Mouse (Mus musculus) neural tube, embryonic 13.5 days (tissue): Measurements from ENCODE around the gene Gm10320. TPM values are rescaled to one million over a fixed set of nuclear protein-coding genes. Genes with fewer than 3 reads are reported as not detected.

ENCODE experiments used
- ATAC-seq: fragments of 200-750 bp; cut with Nextera tagmentation; 2 replicates; pipeline ENCODE4 v1.8.0; 2017; ENCODE audit warnings: low read depth, mild to moderate bottlenecking, moderate TSS enrichment, moderate library complexity
- H3K27ac ChIP-seq: fragments of 300-500 bp; sonication (generic); replicated peaks from 2 replicates; pipeline ENCODE4 v1.5.1; 2015; ENCODE audit warnings: moderate library complexity, mild to moderate bottlenecking, inconsistent platforms
- H3K27me3 ChIP-seq: fragments of 300-500 bp; sonication (generic); 2 replicates; pipeline ENCODE4 v1.6.1; 2015; ENCODE audit warnings: mild to moderate bottlenecking, inconsistent platforms
- H3K36me3 ChIP-seq: fragments of 300-500 bp; sonication (generic); 2 replicates; pipeline ENCODE4 v1.6.1; 2015; ENCODE audit warnings: mild to moderate bottlenecking, inconsistent platforms
- H3K4me1 ChIP-seq: fragments of 300-500 bp; sonication (generic); replicated peaks from 2 replicates; pipeline ENCODE4 v1.6.1; 2015; ENCODE audit warnings: inconsistent platforms
- H3K4me2 ChIP-seq: fragments of 300-500 bp; sonication (generic); 2 replicates; pipeline ENCODE4 v1.6.1; 2015; ENCODE audit warnings: inconsistent platforms, mild to moderate bottlenecking, moderate library complexity
- H3K4me3 ChIP-seq: fragments of 300-500 bp; sonication (generic); 2 replicates; pipeline ENCODE4 v1.5.1; 2015; ENCODE audit warnings: mild to moderate bottlenecking, inconsistent platforms
- H3K9ac ChIP-seq: fragments of 300-500 bp; sonication (generic); 2 replicates; pipeline ENCODE4 v1.6.1; 2015; ENCODE audit warnings: moderate library complexity, mild to moderate bottlenecking, inconsistent platforms
- H3K9me3 ChIP-seq: fragments of 300-500 bp; sonication (generic); 2 replicates; pipeline ENCODE4 v1.6.1; 2016; ENCODE audit warnings: inconsistent platforms
- WGBS: fragments of 180-500 bp; shearing (Covaris S2); methylation state at CpG from one replicate; pipeline ENCODE4 v1.1.7; 2015; 5-methylcytosine and 5-hydroxymethylcytosine counted together
- polyA plus RNA-seq: library from polyadenylated mRNA; unstranded; fragments of >200 nt; fragmentation: Nextera tagmentation; extraction: Ambion mirVana; gene quantifications from 2 replicates; pipeline ENCODE4 v1.2.1, GENCODE M21; 2015

Gm10320 gene
- polyA plus RNA-seq, 1 experiment from 2014 or later = 0.74 TPM

- ATAC-seq = no peak
- Histone ChIP-seq H3K27me3 (0 out of 2 replicates have a peak, but pooled peaks cover 9% of the 10 kb centered on the region), H3K9me3 (no peaks in the 10 kb centered on the region), H3K36me3 (no peaks in the 10 kb centered on the region), H3K4me3 (no peak overlapping the region), H3K4me1 (0 out of 2 replicates have a peak, but pooled peaks cover 3% of the 10 kb centered on the region), H3K27ac (no peak overlapping the region), H3K4me2 (no peak overlapping the region), H3K9ac (no peak overlapping the region)
- WGBS = 26% methylated on average over 11 of the region's 11 CpGs
Measured at GRCm38 (mm10) chr13:98518341-98518740, 26.5 kb upstream of the Gm10320 start.

DNA sequence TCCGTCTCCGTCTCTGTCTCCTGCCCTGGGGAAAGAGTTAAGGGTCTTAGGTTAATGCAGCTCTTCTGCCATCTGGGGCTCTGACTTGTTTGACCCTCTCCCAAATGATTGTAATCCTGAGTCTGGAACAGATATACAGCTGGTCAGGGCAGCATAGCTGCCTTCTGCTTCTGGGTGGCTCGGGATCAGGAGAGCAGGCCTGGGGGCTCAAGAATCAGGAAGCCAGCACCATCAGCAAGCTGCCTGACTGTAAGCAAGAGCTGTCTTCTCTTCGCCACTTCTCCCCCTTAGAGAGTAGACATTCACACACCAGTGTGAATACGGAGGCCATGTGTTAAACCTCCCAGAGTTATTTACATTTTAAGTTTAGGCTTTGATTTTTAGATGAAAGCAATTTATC lies 25.9 kb upstream of the Gm10320 start:
- H3K36me3 ChIP-seq = no peaks in the 10 kb centered on the region
- H3K4me1 ChIP-seq = 0 out of 2 replicates have a peak, but pooled peaks cover 3% of the 10 kb centered on the region
- WGBS = 54% methylated on average over 5 of the region's 5 CpGs
- H3K9ac ChIP-seq = no peak overlapping the region
- ATAC-seq = no peak
- no peak overlapping the region for H3K4me3 ChIP-seq
- no peaks in the 10 kb centered on the region for H3K9me3 ChIP-seq
- no peak overlapping the region for H3K4me2 ChIP-seq
- H3K27ac ChIP-seq = no peak overlapping the region
- H3K27me3 ChIP-seq = 0 out of 2 replicates have a peak, but pooled peaks cover 6% of the 10 kb centered on the region

GRCm38 (mm10) chr13:98516985-98517384 lies 25.2 kb upstream of the Gm10320 start:
- H3K4me3 ChIP-seq = no peak overlapping the region
- 0 out of 2 replicates have a peak, but pooled peaks cover 6% of the 10 kb centered on the region for H3K27me3 ChIP-seq
- 0 out of 2 replicates have a peak, but pooled peaks cover 3% of the 10 kb centered on the region for H3K4me1 ChIP-seq
- 79% methylated on average over 4 of the region's 4 CpGs for WGBS
- no peak overlapping the region for H3K9ac ChIP-seq
- H3K27ac ChIP-seq = no peak overlapping the region
- no peaks in the 10 kb centered on the region for H3K36me3 ChIP-seq
- no peak for ATAC-seq
- no peaks in the 10 kb centered on the region for H3K9me3 ChIP-seq
- H3K4me2 ChIP-seq = no peak overlapping the region

- no peak overlapping the region for H3K4me2 ChIP-seq
- no peak overlapping the region for H3K4me3 ChIP-seq
- ATAC-seq = no peak
- H3K36me3 ChIP-seq = no peaks in the 10 kb centered on the region
- H3K9ac ChIP-seq = no peak overlapping the region
- WGBS = 89% methylated on average over 4 of the region's 4 CpGs
- peaks cover 20% of the 10 kb centered on the region for H3K27me3 ChIP-seq
- no peaks in the 10 kb centered on the region for H3K4me1 ChIP-seq
- no peak overlapping the region for H3K27ac ChIP-seq
- H3K9me3 ChIP-seq = no peaks in the 10 kb centered on the region
Measured at GRCm38 (mm10) chr13:98512066-98512465, 20.3 kb upstream of the Gm10320 start.

- Histone ChIP-seq H3K36me3 (no peaks in the 10 kb centered on the region), H3K4me1 (peaks cover 24% of the 10 kb centered on the region), H3K27me3 (peaks cover 62% of the 10 kb centered on the region), H3K4me2 (no peak overlapping the region), H3K4me3 (no peak overlapping the region), H3K9ac (no peak overlapping the region), H3K9me3 (no peaks in the 10 kb centered on the region), H3K27ac (no peak overlapping the region)
- WGBS = 64% methylated on average over 2 of the region's 2 CpGs
- ATAC-seq = no peak
Measured at GRCm38 (mm10) chr13:98507656-98508055, 15.9 kb upstream of the Gm10320 start.

DNA sequence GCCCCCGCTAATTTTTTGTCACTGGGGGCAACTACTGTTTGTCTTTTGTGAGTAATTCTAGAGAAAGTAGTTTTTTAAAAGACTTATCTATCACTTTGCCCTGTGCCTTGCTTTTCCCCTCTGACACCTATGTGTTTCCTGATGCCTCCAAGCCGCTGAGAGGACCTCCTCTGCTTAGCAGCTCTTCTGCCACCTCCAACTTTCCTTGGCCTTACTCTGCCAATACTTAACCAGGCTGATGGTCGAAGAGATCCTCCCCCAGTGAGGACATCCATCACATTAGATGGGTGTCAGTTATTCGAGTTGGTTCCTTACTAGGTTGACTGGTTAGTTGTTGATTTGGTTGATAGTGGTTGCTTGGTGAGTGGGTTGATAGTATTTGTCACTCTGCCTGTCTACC lies 14.7 kb upstream of the Gm10320 start:
- H3K4me3 ChIP-seq = no peak overlapping the region
- no peak overlapping the region for H3K4me2 ChIP-seq
- peaks cover 29% of the 10 kb centered on the region for H3K4me1 ChIP-seq
- peaks cover 73% of the 10 kb centered on the region for H3K27me3 ChIP-seq
- 28% methylated on average over 4 of the region's 4 CpGs for WGBS
- ATAC-seq = no peak
- H3K9ac ChIP-seq = no peak overlapping the region
- no peaks in the 10 kb centered on the region for H3K36me3 ChIP-seq
- no peak overlapping the region for H3K27ac ChIP-seq
- H3K9me3 ChIP-seq = no peaks in the 10 kb centered on the region

DNA sequence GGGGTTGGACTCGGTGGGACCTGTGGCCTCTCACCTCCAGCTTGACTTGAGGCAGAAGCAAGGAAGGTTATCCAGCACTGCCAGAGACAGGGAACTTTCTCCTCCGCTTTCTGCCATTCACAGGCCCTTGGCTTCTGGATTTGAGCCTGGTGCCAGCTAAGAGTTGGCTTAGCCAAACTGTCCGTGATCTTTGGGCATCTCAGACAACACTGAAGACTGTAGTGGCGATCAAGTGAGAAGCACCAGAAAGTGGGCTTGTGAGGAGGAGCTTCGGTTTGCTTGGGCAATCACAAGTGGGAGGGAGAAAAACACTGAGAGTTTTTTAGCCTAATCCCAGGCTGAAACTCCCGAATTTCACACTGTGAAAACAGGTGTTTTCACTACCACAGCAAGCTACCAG lies 14.2 kb upstream of the Gm10320 start:
- 18% methylated on average over 6 of the region's 6 CpGs for WGBS
- Histone ChIP-seq H3K27me3 (peaks cover 78% of the 10 kb centered on the region), H3K4me3 (no peak overlapping the region), H3K27ac (no peak overlapping the region), H3K4me2 (no peak overlapping the region), H3K36me3 (no peaks in the 10 kb centered on the region), H3K9me3 (no peaks in the 10 kb centered on the region), H3K4me1 (peaks cover 29% of the 10 kb centered on the region), H3K9ac (no peak overlapping the region)
- ATAC-seq = no peak

DNA sequence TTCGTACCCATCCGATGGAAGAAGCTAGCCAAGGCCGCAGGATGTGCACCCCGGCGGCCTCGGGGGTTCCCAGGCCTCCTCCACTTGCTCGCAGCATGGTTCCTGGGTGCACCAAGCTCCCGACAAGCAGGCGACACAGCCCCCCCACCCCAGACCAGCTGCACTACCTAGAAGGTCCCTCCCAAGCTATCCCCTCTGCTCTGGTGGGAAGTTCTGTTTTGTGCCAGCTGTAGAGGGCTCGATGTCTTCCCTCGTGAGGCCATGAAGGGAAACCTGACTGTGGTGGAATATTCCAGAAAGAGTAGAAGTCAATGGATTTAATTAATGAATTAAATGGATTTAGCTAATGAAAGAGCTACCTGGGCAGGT lies 13.7 kb upstream of the Gm10320 start:
- 6% methylated on average over 11 of the region's 11 CpGs for WGBS
- Histone ChIP-seq H3K4me1 (peaks cover 29% of the 10 kb centered on the region), H3K9me3 (no peaks in the 10 kb centered on the region), H3K4me2 (no peak overlapping the region; the same call in 1 of the 2 replicates), H3K36me3 (no peaks in the 10 kb centered on the region), H3K9ac (no peak overlapping the region), H3K27me3 (peaks cover 83% of the 10 kb centered on the region), H3K4me3 (no peak overlapping the region), H3K27ac (no peak overlapping the region)
- ATAC-seq = no peak

GRCm38 (mm10) chr13:98504661-98505488 lies 13.1 kb upstream of the Gm10320 start:
- ATAC-seq = peak; percentile 74

DNA sequence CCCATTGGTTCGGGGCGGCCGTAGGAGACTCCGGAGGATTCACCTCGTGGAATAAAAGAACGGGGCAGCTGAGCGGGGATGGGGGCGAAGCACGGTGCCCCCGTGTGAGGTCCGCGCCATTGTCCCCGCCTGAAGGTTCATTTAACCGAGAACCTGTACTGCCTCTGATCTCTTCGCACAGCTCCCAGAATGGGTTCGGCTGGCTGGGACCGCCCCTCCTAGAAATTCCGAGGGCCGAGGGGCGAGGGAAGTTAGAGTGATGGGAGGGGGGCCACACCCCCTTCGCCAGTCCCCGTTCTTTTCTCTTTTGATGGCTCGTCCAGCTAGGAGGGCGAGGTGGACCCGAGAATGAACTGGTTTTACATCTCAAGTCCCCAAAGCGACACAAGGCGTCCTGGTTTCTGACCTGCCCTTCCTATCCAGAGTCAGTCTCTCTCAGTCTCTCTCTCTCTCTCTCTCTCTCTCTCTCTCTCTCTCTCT lies 12.4 kb upstream of the Gm10320 start:
- Histone ChIP-seq H3K4me3 (peak overlapping the region; percentile 36), H3K9ac (no peak overlapping the region), H3K9me3 (no peaks in the 10 kb centered on the region), H3K27ac (no peak overlapping the region), H3K4me1 (peaks cover 29% of the 10 kb centered on the region), H3K36me3 (no peaks in the 10 kb centered on the region), H3K4me2 (peak overlapping the region; percentile 59), H3K27me3 (peaks cover 94% of the 10 kb centered on the region)
- ATAC-seq = 0 out of 2 replicates have a peak, but pooled peaks have one; percentile 49
- 1% methylated on average over 27 of the region's 27 CpGs for WGBS

More at GRCm38 (mm10) chr13:98504661-98505488, 13.1 kb upstream of the Gm10320 start:
- no peaks in the 10 kb centered on the region for H3K9me3 ChIP-seq
- H3K36me3 ChIP-seq = no peaks in the 10 kb centered on the region
- no peak overlapping the region for H3K27ac ChIP-seq
- H3K9ac ChIP-seq = peak overlapping the region; percentile 54
- peaks cover 89% of the 10 kb centered on the region for H3K27me3 ChIP-seq
- WGBS = under 1% methylated on average over 50 of the region's 51 CpGs
- peaks cover 29% of the 10 kb centered on the region for H3K4me1 ChIP-seq
- H3K4me2 ChIP-seq = peak overlapping the region; percentile 59
- H3K4me3 ChIP-seq = peak overlapping the region; percentile 36

DNA sequence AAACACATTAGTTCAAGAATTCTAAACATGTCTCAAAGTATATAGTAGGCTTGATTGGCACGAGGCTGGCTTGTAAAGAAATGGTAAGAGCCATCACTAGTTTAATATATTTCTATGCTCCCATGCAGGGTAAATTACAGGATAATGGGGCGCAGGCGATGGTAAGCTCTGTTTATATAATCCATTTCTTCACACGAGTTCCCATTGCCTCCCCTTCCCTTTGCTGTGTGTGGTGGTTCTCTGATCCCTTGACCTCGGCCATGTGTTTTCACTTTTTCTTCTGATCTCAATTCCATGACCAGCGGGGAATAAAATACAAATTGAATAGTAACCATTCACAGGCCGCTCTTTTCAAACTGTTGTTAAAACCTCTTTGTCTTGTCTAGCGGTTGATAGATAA lies 11.8 kb upstream of the Gm10320 start:
- Histone ChIP-seq H3K36me3 (no peaks in the 10 kb centered on the region), H3K4me3 (no peak overlapping the region), H3K27ac (no peak overlapping the region), H3K4me1 (peaks cover 29% of the 10 kb centered on the region), H3K27me3 (peaks cover 98% of the 10 kb centered on the region), H3K4me2 (peak overlapping the region; percentile 59; the same call in 1 of the 2 replicates), H3K9ac (no peak overlapping the region), H3K9me3 (no peaks in the 10 kb centered on the region)
- ATAC-seq = no peak
- WGBS = under 1% methylated on average over 8 of the region's 8 CpGs

- ATAC-seq = no peak
- peak overlapping the region; percentile 38 for H3K4me2 ChIP-seq
- peaks cover 29% of the 10 kb centered on the region for H3K4me1 ChIP-seq
- no peak overlapping the region for H3K27ac ChIP-seq
- H3K36me3 ChIP-seq = no peaks in the 10 kb centered on the region
- no peak overlapping the region for H3K9ac ChIP-seq
- under 1% methylated on average over 27 of the region's 27 CpGs for WGBS
- 0 out of 2 replicates have a peak overlapping the region, but pooled peaks have one; percentile 10 for H3K4me3 ChIP-seq
- no peaks in the 10 kb centered on the region for H3K9me3 ChIP-seq
- peaks cover 98% of the 10 kb centered on the region for H3K27me3 ChIP-seq
Measured at GRCm38 (mm10) chr13:98502813-98503341, 11.1 kb upstream of the Gm10320 start.
